Mouse (Mus musculus) cortical plate, adult 2 months (tissue): ENCODE data around the gene Lim2.

Experiments
- CTCF ChIP-seq: fragments of 200-500 bp; IDR thresholded peaks from 2 replicates; pipeline ENCODE4 v1.5.1; 2011; ENCODE audit warnings: mild to moderate bottlenecking, control low read depth, low read length; ENCODE audit not compliant: insufficient read depth; ENCODE audit errors: extremely low read depth
- POLR2A ChIP-seq: fragments of 200-500 bp; IDR thresholded peaks from 2 replicates; pipeline ENCODE4 v1.6.1; 2011; ENCODE audit warnings: mild to moderate bottlenecking, low read length, control low read depth; ENCODE audit not compliant: insufficient read depth; ENCODE audit errors: extremely low read depth

- TF ChIP-seq POLR2A = no peak
- no peak for TF ChIP-seq CTCF
Measured at GRCm38 (mm10) chr7:43449811-43450210, 22.3 kb downstream of the Lim2 start.
